Mouse (Mus musculus): ENCODE measurements around the gene Ccl11. TPM values are rescaled to one million over a fixed set of nuclear protein-coding genes. Genes with fewer than 3 reads are reported as not detected.

Ccl11 gene
- polyA plus RNA-seq, 1 experiment from 2014 or later, result 6.0 TPM

GRCm38 (mm10) chr11:82101529-82101928, 43.9 kb downstream of the Ccl11 start, which contains the start of gene Ccl12:
Ccl12 (plus strand) TSS chr11:82101845.
- no peak within 1 kb of the TSS for H3K27ac ChIP-seq
- no peaks in the 10 kb centered on the region for H3K36me3 ChIP-seq
- H3K9ac ChIP-seq, result no peak within 1 kb of the TSS
- no peaks in the 10 kb centered on the region for H3K4me1 ChIP-seq
- ATAC-seq (ENCODE audit: insufficient number of reproducible peaks, low FRiP score, low TSS enrichment, low read depth), result no peak
- no peaks in the 10 kb centered on the region for H3K9me3 ChIP-seq
- 58% methylated on average over 2 of the region's 2 CpGs for WGBS
- no peak within 1 kb of the TSS for H3K4me2 ChIP-seq
- H3K4me3 ChIP-seq, result no peak within 1 kb of the TSS
- no peaks in the 10 kb centered on the region for H3K27me3 ChIP-seq

- Histone ChIP-seq H3K27me3 (no peaks in the 10 kb centered on the region), H3K27ac (no peak overlapping the region), H3K4me2 (no peak overlapping the region), H3K9me3 (no peaks in the 10 kb centered on the region), H3K9ac (no peak overlapping the region), H3K4me1 (no peaks in the 10 kb centered on the region), H3K36me3 (no peaks in the 10 kb centered on the region), H3K4me3 (no peak overlapping the region)
- no peak for ATAC-seq (ENCODE audit: insufficient number of reproducible peaks, low FRiP score, low TSS enrichment, low read depth)
These were observed 52.0 kb downstream of the Ccl11 start for GRCm38 (mm10) chr11:82109611-82110010.

- no peak for ATAC-seq (ENCODE audit: insufficient number of reproducible peaks, low FRiP score, low TSS enrichment, low read depth)
- no peaks in the 10 kb centered on the region for H3K36me3 ChIP-seq
- H3K4me1 ChIP-seq, result no peaks in the 10 kb centered on the region
- no peaks in the 10 kb centered on the region for H3K27me3 ChIP-seq
- 50% methylated on average over 6 of the region's 6 CpGs for WGBS
- H3K9me3 ChIP-seq, result no peaks in the 10 kb centered on the region
- H3K9ac ChIP-seq, result no peak overlapping the region
- no peak overlapping the region for H3K4me3 ChIP-seq
- no peak overlapping the region for H3K27ac ChIP-seq
- H3K4me2 ChIP-seq, result no peak overlapping the region
These were observed 53.0 kb downstream of the Ccl11 start for GRCm38 (mm10) chr11:82110372-82111248.

Other genes starting within 250 kb of the Ccl11 start
- gene 5530401A14Rik, start 197.2 kb upstream of the Ccl11 start, polyA plus RNA-seq (2015; fragmentation: Nextera tagmentation; extraction: Ambion mirVana), result not detected in 2 replicates
- gene Asic2, start 89.4 kb upstream of the Ccl11 start, polyA plus RNA-seq (2015; fragmentation: Nextera tagmentation; extraction: Ambion mirVana), result 0.17 and 0.51 TPM in 2 replicates
- gene Ccl2, start 22.3 kb upstream of the Ccl11 start, polyA plus RNA-seq (2015; fragmentation: Nextera tagmentation; extraction: Ambion mirVana), result 6.5 and 8.0 TPM in 2 replicates
- not detected in 2 replicates for gene Gm17268, start 19.3 kb upstream of the Ccl11 start, polyA plus RNA-seq (2015; fragmentation: Nextera tagmentation; extraction: Ambion mirVana)
- gene Ccl7, start 12.1 kb upstream of the Ccl11 start, polyA plus RNA-seq (2015; fragmentation: Nextera tagmentation; extraction: Ambion mirVana), result 5.4 TPM in 2 replicates
- gene Ccl12, start 44.0 kb downstream of the Ccl11 start, polyA plus RNA-seq (2015; fragmentation: Nextera tagmentation; extraction: Ambion mirVana), result 6.3 TPM in 2 replicates
- not detected in 2 replicates for gene Ccl8, start 57.4 kb downstream of the Ccl11 start, polyA plus RNA-seq (2015; fragmentation: Nextera tagmentation; extraction: Ambion mirVana)
- not detected in 2 replicates for gene Ccl1, start 247.9 kb downstream of the Ccl11 start, polyA plus RNA-seq (2015; fragmentation: Nextera tagmentation; extraction: Ambion mirVana)